Mouse (Mus musculus) neural tube, postnatal 0 days (tissue): ENCODE measurements around the gene Cryz. TPM values are rescaled to one million over a fixed set of nuclear protein-coding genes. Genes with fewer than 3 reads are reported as not detected.

ENCODE experiments used
- polyA plus RNA-seq: library from polyadenylated mRNA; unstranded; fragments of >200 nt; fragmentation: Nextera tagmentation; extraction: Ambion mirVana; gene quantifications from 2 replicates; pipeline ENCODE4 v1.2.1, GENCODE M21; 2015

The Cryz gene
- polyA plus RNA-seq: 9.6 TPM in 2 replicates

GRCm38 (mm10) chr3:154596488-154596933 lies at the start of gene Cryz:
Cryz (plus strand) TSS chr3:154596711.

GRCm38 (mm10) chr3:154596934-154597554 lies 533 bp downstream of the Cryz start, which contains the start of gene Tyw3:
Tyw3 (minus strand) TSS chr3:154597104.

GRCm38 (mm10) chr3:154663545-154663944 lies 67.0 kb downstream of the Cryz start, which contains the start of gene Erich3:
Erich3 (plus strand) TSS chr3:154663859.

Other genes with a start within 250 kb of the Cryz start
- 10.5 and 13.6 TPM in 2 replicates for gene Tyw3, start 393 bp downstream of the Cryz start, polyA plus RNA-seq
- 3.0 and 3.1 TPM in 2 replicates for gene Erich3, start 67.1 kb downstream of the Cryz start, polyA plus RNA-seq